Mouse (Mus musculus): ENCODE measurements around the gene Egfr. TPM values are rescaled to one million over a fixed set of nuclear protein-coding genes. Genes with fewer than 3 reads are reported as not detected.

Gene Egfr
- polyA plus RNA-seq, 1 experiment: 47.8 TPM

GRCm38 (mm10) chr11:16823830-16824545, 72.0 kb downstream of the Egfr start:
- DNase-seq (ENCODE audit: low read depth): no peak

- DNase-seq (ENCODE audit: low read depth): no peak
These were observed 77.5 kb downstream of the Egfr start for GRCm38 (mm10) chr11:16829468-16829867.

GRCm38 (mm10) chr11:16830531-16831227, 78.7 kb downstream of the Egfr start:
- no peak for DNase-seq (ENCODE audit: low read depth)

GRCm38 (mm10) chr11:16831974-16832464, 80.0 kb downstream of the Egfr start:
- DNase-seq (ENCODE audit: low read depth): no peak

- peak; percentile 79 for DNase-seq (ENCODE audit: low read depth)
These were observed 86.8 kb downstream of the Egfr start for GRCm38 (mm10) chr11:16838772-16839171.

- DNase-seq (ENCODE audit: low read depth): no peak
These were observed 90.9 kb downstream of the Egfr start for GRCm38 (mm10) chr11:16842924-16843323.

- no peak for DNase-seq (ENCODE audit: low read depth)
These were observed 92.0 kb downstream of the Egfr start for GRCm38 (mm10) chr11:16843889-16844568.

GRCm38 (mm10) chr11:16848881-16849280, 96.9 kb downstream of the Egfr start:
- no peak for DNase-seq (ENCODE audit: low read depth)

- DNase-seq (ENCODE audit: low read depth): no peak
These were observed 99.4 kb downstream of the Egfr start for GRCm38 (mm10) chr11:16851361-16851760.

- DNase-seq (ENCODE audit: low read depth): no peak
These were observed 102.1 kb downstream of the Egfr start for GRCm38 (mm10) chr11:16854111-16854510.

GRCm38 (mm10) chr11:16857346-16857745, 105.3 kb downstream of the Egfr start:
- DNase-seq (ENCODE audit: low read depth): peak; percentile 98

- no peak for DNase-seq (ENCODE audit: low read depth)
These were observed 109.0 kb downstream of the Egfr start for GRCm38 (mm10) chr11:16861037-16861436.

- DNase-seq (ENCODE audit: low read depth): no peak
These were observed 111.5 kb downstream of the Egfr start for GRCm38 (mm10) chr11:16863547-16863946.

- DNase-seq (ENCODE audit: low read depth): no peak
These were observed 113.1 kb downstream of the Egfr start for GRCm38 (mm10) chr11:16864980-16865561.

GRCm38 (mm10) chr11:16868051-16868450, 116.0 kb downstream of the Egfr start:
- no peak for DNase-seq (ENCODE audit: low read depth)

- DNase-seq (ENCODE audit: low read depth): no peak
These were observed 117.5 kb downstream of the Egfr start for GRCm38 (mm10) chr11:16869506-16869905.

GRCm38 (mm10) chr11:16871120-16871519, 119.1 kb downstream of the Egfr start:
- no peak for DNase-seq (ENCODE audit: low read depth)

GRCm38 (mm10) chr11:16877676-16878378, 125.8 kb downstream of the Egfr start:
- DNase-seq (ENCODE audit: low read depth): no peak

GRCm38 (mm10) chr11:16881932-16882331, 129.9 kb downstream of the Egfr start:
- no peak for DNase-seq (ENCODE audit: low read depth)

- no peak for DNase-seq (ENCODE audit: low read depth)
These were observed 134.1 kb downstream of the Egfr start for GRCm38 (mm10) chr11:16886152-16886551.

- DNase-seq (ENCODE audit: low read depth): no peak
These were observed 136.1 kb downstream of the Egfr start for GRCm38 (mm10) chr11:16888086-16888485.

Data from gonadal fat pad, adult 2 months (tissue).